Mouse (Mus musculus): ENCODE data around the gene Ano2.

Ano2 gene

GRCm38 (mm10) chr6:125727484-125727911 is 37.3 kb downstream of the Ano2 start:
- ChIA-PET CTCF (interaction anchor here (0.5 to 1.5 kb wide), 8 partner anchors 9 to 914 kb away, joined by 3 to 14 read pairs (median 5); no protein-coding TSS in a partner anchor), POLR2A (interaction anchor here in 1 of 4 experiments (0.6 to 0.7 kb wide), 3 partner anchors 53 to 726 kb away, joined by 3 to 4 read pairs (median 3); no protein-coding TSS in a partner anchor)

GRCm38 (mm10) chr6:125729471-125729870 is 39.3 kb downstream of the Ano2 start:
- ChIA-PET CTCF (interaction anchor here in 2 of 4 experiments (0.6 to 1.1 kb wide), 3 partner anchors 37 to 438 kb away, joined by 3 read pairs; no protein-coding TSS in a partner anchor), POLR2A (no interaction called here)

GRCm38 (mm10) chr6:125729986-125730535 is 39.8 kb downstream of the Ano2 start:
- CTCF ChIA-PET: interaction anchor here in 2 of 4 experiments (0.6 to 0.7 kb wide), 2 partner anchors 36 to 438 kb away, joined by 3 read pairs; no protein-coding TSS in a partner anchor

GRCm38 (mm10) chr6:125737511-125738285 is 47.5 kb downstream of the Ano2 start:
- CTCF ChIA-PET: no interaction called here
- POLR2A ChIA-PET: no interaction called here

More at GRCm38 (mm10) chr6:125729986-125730535, 39.8 kb downstream of the Ano2 start:
- POLR2A ChIA-PET: interaction anchor here in 1 of 4 experiments (1.2 kb wide), 1 partner anchor 10 kb away, joined by 3 read pairs; no protein-coding TSS in a partner anchor

GRCm38 (mm10) chr6:125743203-125744100 is 53.2 kb downstream of the Ano2 start:
- CTCF ChIA-PET: interaction anchor here in 1 of 4 experiments (0.5 to 1.2 kb wide), 2 partner anchors 147 to 424 kb away, joined by 3 to 5 read pairs; no protein-coding TSS in a partner anchor
- POLR2A ChIA-PET: interaction anchor here in 1 of 4 experiments (0.6 kb wide), 1 partner anchor 181 kb away, joined by 5 read pairs; no protein-coding TSS in a partner anchor

- POLR2A ChIA-PET: no interaction called here
Measured at GRCm38 (mm10) chr6:125747322-125747930, 57.2 kb downstream of the Ano2 start.

GRCm38 (mm10) chr6:125748646-125749045 is 58.4 kb downstream of the Ano2 start:
- ChIA-PET POLR2A (no interaction called here), CTCF (no interaction called here)

More at GRCm38 (mm10) chr6:125747322-125747930, 57.2 kb downstream of the Ano2 start:
- CTCF ChIA-PET: no interaction called here

GRCm38 (mm10) chr6:125762851-125763519 is 72.8 kb downstream of the Ano2 start:
- ChIA-PET POLR2A (no interaction called here), CTCF (interaction anchor here in 1 of 4 experiments (0.5 kb wide), 1 partner anchor 385 kb away, joined by 3 read pairs; no protein-coding TSS in a partner anchor)

- CTCF ChIA-PET: no interaction called here
- POLR2A ChIA-PET: no interaction called here
Measured at GRCm38 (mm10) chr6:125773256-125773655, 83.0 kb downstream of the Ano2 start.

- CTCF ChIA-PET: no interaction called here
Measured at GRCm38 (mm10) chr6:125776291-125776690, 86.1 kb downstream of the Ano2 start.

GRCm38 (mm10) chr6:125802954-125803353 is 112.7 kb downstream of the Ano2 start:
- ChIA-PET POLR2A (interaction anchor here in 1 of 4 experiments (0.6 kb wide), 1 partner anchor 593 kb away, joined by 7 read pairs; no protein-coding TSS in a partner anchor), CTCF (no interaction called here)

More at GRCm38 (mm10) chr6:125776291-125776690, 86.1 kb downstream of the Ano2 start:
- POLR2A ChIA-PET: no interaction called here

- CTCF ChIA-PET: no interaction called here
- POLR2A ChIA-PET: interaction anchor here in 2 of 4 experiments (0.6 kb wide), 2 partner anchors 592 to 1526 kb away, joined by 3 to 7 read pairs; no protein-coding TSS in a partner anchor
Measured at GRCm38 (mm10) chr6:125803364-125804011, 113.3 kb downstream of the Ano2 start.

GRCm38 (mm10) chr6:125808996-125809649 is 118.9 kb downstream of the Ano2 start:
- ChIA-PET POLR2A (interaction anchor here in 1 of 4 experiments (0.6 kb wide), 1 partner anchor 48 kb away, joined by 3 read pairs; no protein-coding TSS in a partner anchor), CTCF (no interaction called here)

- ChIA-PET POLR2A (no interaction called here), CTCF (interaction anchor here in 1 of 4 experiments (1.0 kb wide), 1 partner anchor 84 kb away, joined by 3 read pairs; no protein-coding TSS in a partner anchor)
Measured at GRCm38 (mm10) chr6:125811395-125811794, 121.2 kb downstream of the Ano2 start.

- ChIA-PET CTCF (no interaction called here), POLR2A (no interaction called here)
Measured at GRCm38 (mm10) chr6:125838121-125838520, 147.9 kb downstream of the Ano2 start.

GRCm38 (mm10) chr6:125841284-125841683 is 151.1 kb downstream of the Ano2 start:
- ChIA-PET CTCF (no interaction called here), POLR2A (no interaction called here)

- CTCF ChIA-PET: no interaction called here
- POLR2A ChIA-PET: no interaction called here
Measured at GRCm38 (mm10) chr6:125851196-125851595, 161.0 kb downstream of the Ano2 start.
